Mouse (Mus musculus): ENCODE measurements around the gene Gm4788. TPM values are rescaled to one million over a fixed set of nuclear protein-coding genes. Genes with fewer than 3 reads are reported as not detected.
"Not testable (repeated sequence)": the region's sequence is repeated elsewhere in the genome, so short reads cannot be mapped to it uniquely, and the experiment has no call there.

Gene Gm4788
- polyA plus RNA-seq (2012; rRNA removed) (0.01 TPM in 1 of 2 replicates, not detected in the other), polyA plus RNA-seq (2014; fragmentation: Nextera tagmentation; extraction: Ambion mirVana) (not detected in 2 replicates)

GRCm38 (mm10) chr1:139781143-139781542, at the start of gene Gm4788:
Gm4788 (minus strand) TSS chr1:139781243.
- no peaks in the 10 kb centered on the region for H3K36me3 ChIP-seq (ENCODE audit: control insufficient read depth, insufficient read depth, low read length)
- 97% methylated on average over 1 of the region's 1 CpGs for WGBS
- no peak for DNase-seq (ENCODE audit: low spot score)
- H3K27ac ChIP-seq (replicated peaks; ENCODE audit: low read depth, low read length): no peak within 1 kb of the TSS
- TF ChIP-seq POLR2A (IDR thresholded peaks at IDR 0.05; ENCODE audit: borderline replicate concordance, extremely low read depth, insufficient read depth, insufficient read length): no peak
- no peaks in the 10 kb centered on the region for H3K9me3 ChIP-seq (ENCODE audit: control insufficient read depth, low read length)
- no peak within 1 kb of the TSS for H3K4me2 ChIP-seq (replicated peaks; ENCODE audit: low read depth, low read length, severe bottlenecking)
- no peak within 1 kb of the TSS for H3K9ac ChIP-seq (ENCODE audit: low read depth, low read length, severe bottlenecking)
- H3K4me1 ChIP-seq (ENCODE audit: control insufficient read depth, insufficient read depth, low read length): no peaks in the 10 kb centered on the region
- H3K27me3 ChIP-seq (ENCODE audit: control insufficient read depth, insufficient read depth, low read length): no peaks in the 10 kb centered on the region
- H3K4me3 ChIP-seq (replicated peaks; ENCODE audit: low read length): no peak within 1 kb of the TSS
- ATAC-seq (ENCODE audit: low FRiP score, low read depth): no peak

DNA sequence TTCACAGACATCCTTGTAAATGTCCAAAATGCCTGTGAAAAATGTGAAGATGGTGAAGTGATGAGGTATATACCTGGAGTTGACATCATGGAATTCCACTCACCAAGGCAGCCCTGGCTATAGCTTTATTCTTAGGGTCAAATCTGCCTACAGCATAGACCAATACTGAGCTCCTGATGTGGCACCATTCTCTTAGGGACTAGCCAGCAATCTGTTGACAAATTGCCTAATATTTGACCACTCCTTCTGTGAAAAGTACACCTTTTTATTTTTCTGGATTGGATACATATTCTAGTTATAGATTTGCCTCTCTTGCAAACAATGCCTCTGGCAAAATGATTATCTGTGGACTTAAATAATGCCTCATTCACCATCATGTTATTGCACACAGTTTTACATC, 27.6 kb upstream of the Gm4788 start:
- no peak for ATAC-seq (ENCODE audit: low FRiP score, low read depth)
- Histone ChIP-seq H3K4me3 (replicated peaks; ENCODE audit: low read length) (no peak overlapping the region), H3K27ac (replicated peaks; ENCODE audit: low read depth, low read length) (no peak overlapping the region), H3K36me3 (ENCODE audit: control insufficient read depth, insufficient read depth, low read length) (no peaks in the 10 kb centered on the region), H3K4me2 (replicated peaks; ENCODE audit: low read depth, low read length, severe bottlenecking) (no peak overlapping the region), H3K4me1 (ENCODE audit: control insufficient read depth, insufficient read depth, low read length) (no peaks in the 10 kb centered on the region), H3K27me3 (ENCODE audit: control insufficient read depth, insufficient read depth, low read length) (no peaks in the 10 kb centered on the region), H3K9ac (ENCODE audit: low read depth, low read length, severe bottlenecking) (no peak overlapping the region), H3K9me3 (ENCODE audit: control insufficient read depth, low read length) (no peaks in the 10 kb centered on the region)
- TF ChIP-seq POLR2A (IDR thresholded peaks at IDR 0.05; ENCODE audit: borderline replicate concordance, extremely low read depth, insufficient read depth, insufficient read length): no peak
- DNase-seq (ENCODE audit: low spot score): no peak

GRCm38 (mm10) chr1:139769913-139770312, 11.1 kb downstream of the Gm4788 start:
- not testable (repeated sequence) for H3K9me3 ChIP-seq (ENCODE audit: control insufficient read depth, low read length); ATAC-seq (ENCODE audit: low FRiP score, low read depth); H3K27me3 ChIP-seq (ENCODE audit: control insufficient read depth, insufficient read depth, low read length); H3K4me3 ChIP-seq (replicated peaks; ENCODE audit: low read length); H3K4me2 ChIP-seq (replicated peaks; ENCODE audit: low read depth, low read length, severe bottlenecking); DNase-seq (ENCODE audit: low spot score); H3K27ac ChIP-seq (replicated peaks; ENCODE audit: low read depth, low read length); H3K9ac ChIP-seq (ENCODE audit: low read depth, low read length, severe bottlenecking); H3K4me1 ChIP-seq (ENCODE audit: control insufficient read depth, insufficient read depth, low read length); H3K36me3 ChIP-seq (ENCODE audit: control insufficient read depth, insufficient read depth, low read length)
- 83% methylated on average over 3 of the region's 3 CpGs for WGBS

DNA sequence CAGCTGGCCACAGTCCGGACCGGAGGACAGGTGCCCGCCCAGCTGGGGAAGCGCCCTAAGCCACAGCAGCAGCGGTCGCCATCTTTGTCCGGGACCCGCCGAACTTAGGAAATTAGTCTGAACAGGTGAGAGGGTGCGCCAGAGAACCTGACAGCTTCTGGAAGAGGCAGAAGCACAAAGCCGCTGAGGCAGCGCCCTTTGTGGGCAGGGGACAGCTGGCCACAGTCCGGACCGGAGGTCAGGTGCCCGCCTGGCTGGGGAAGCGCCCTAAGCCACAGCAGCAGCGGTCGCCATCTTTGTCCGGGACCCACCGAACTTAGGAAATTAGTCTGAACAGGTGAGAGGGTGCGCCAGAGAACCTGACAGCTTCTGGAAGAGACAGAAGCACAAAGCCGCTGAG, 64.4 kb downstream of the Gm4788 start:
- not testable (repeated sequence) for H3K9ac ChIP-seq (ENCODE audit: low read depth, low read length, severe bottlenecking); H3K4me1 ChIP-seq (ENCODE audit: control insufficient read depth, insufficient read depth, low read length); H3K4me2 ChIP-seq (replicated peaks; ENCODE audit: low read depth, low read length, severe bottlenecking); H3K27me3 ChIP-seq (ENCODE audit: control insufficient read depth, insufficient read depth, low read length); H3K36me3 ChIP-seq (ENCODE audit: control insufficient read depth, insufficient read depth, low read length); ATAC-seq (ENCODE audit: low FRiP score, low read depth); H3K9me3 ChIP-seq (ENCODE audit: control insufficient read depth, low read length); DNase-seq (ENCODE audit: low spot score); H3K27ac ChIP-seq (replicated peaks; ENCODE audit: low read depth, low read length); H3K4me3 ChIP-seq (replicated peaks; ENCODE audit: low read length)
- 80% methylated on average over 3 of the region's 22 CpGs for WGBS

DNA sequence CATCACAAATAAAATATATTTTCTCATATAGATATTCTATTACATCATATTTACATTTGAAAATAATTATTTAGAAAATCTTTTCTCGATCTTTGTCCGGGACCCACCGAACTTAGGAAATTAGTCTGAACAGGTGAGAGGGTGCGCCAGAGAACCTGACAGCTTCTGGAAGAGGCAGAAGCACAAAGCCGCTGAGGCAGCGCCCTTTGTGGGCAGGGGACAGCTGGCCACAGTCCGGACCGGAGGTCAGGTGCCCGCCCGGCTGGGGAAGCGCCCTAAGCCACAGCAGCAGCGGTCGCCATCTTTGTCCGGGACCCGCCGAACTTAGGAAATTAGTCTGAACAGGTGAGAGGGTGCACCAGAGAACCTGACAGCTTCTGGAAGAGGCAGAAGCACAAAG, 64.8 kb downstream of the Gm4788 start:
- not testable (repeated sequence) for H3K27me3 ChIP-seq (ENCODE audit: control insufficient read depth, insufficient read depth, low read length); H3K4me3 ChIP-seq (replicated peaks; ENCODE audit: low read length); ATAC-seq (ENCODE audit: low FRiP score, low read depth); H3K9ac ChIP-seq (ENCODE audit: low read depth, low read length, severe bottlenecking); H3K9me3 ChIP-seq (ENCODE audit: control insufficient read depth, low read length); H3K4me1 ChIP-seq (ENCODE audit: control insufficient read depth, insufficient read depth, low read length); DNase-seq (ENCODE audit: low spot score); H3K27ac ChIP-seq (replicated peaks; ENCODE audit: low read depth, low read length); H3K4me2 ChIP-seq (replicated peaks; ENCODE audit: low read depth, low read length, severe bottlenecking); H3K36me3 ChIP-seq (ENCODE audit: control insufficient read depth, insufficient read depth, low read length)
- WGBS: 93% methylated on average over 7 of the region's 16 CpGs

GRCm38 (mm10) chr1:139649921-139650320, 131.1 kb downstream of the Gm4788 start:
- not testable (repeated sequence) for ATAC-seq (ENCODE audit: low FRiP score, low read depth); H3K4me2 ChIP-seq (replicated peaks; ENCODE audit: low read depth, low read length, severe bottlenecking); H3K4me3 ChIP-seq (replicated peaks; ENCODE audit: low read length); H3K9ac ChIP-seq (ENCODE audit: low read depth, low read length, severe bottlenecking); H3K9me3 ChIP-seq (ENCODE audit: control insufficient read depth, low read length); DNase-seq (ENCODE audit: low spot score); H3K4me1 ChIP-seq (ENCODE audit: control insufficient read depth, insufficient read depth, low read length); H3K27me3 ChIP-seq (ENCODE audit: control insufficient read depth, insufficient read depth, low read length); H3K36me3 ChIP-seq (ENCODE audit: control insufficient read depth, insufficient read depth, low read length); H3K27ac ChIP-seq (replicated peaks; ENCODE audit: low read depth, low read length)
- 93% methylated on average over 18 of the region's 18 CpGs for WGBS

Other genes with a start within 250 kb of the Gm4788 start
- gene Cfhr1, start 221.0 kb downstream of the Gm4788 start, polyA plus RNA-seq (2012; rRNA removed): not detected in 2 replicates
- not detected in 2 replicates for gene Cfhr1, start 221.0 kb downstream of the Gm4788 start, polyA plus RNA-seq (2014; fragmentation: Nextera tagmentation; extraction: Ambion mirVana)
- 0.09 and 0.16 TPM in 2 replicates for gene Cfhr2, start 77.5 kb upstream of the Gm4788 start, polyA plus RNA-seq (2012; rRNA removed)
- not detected in 2 replicates for gene Cfhr2, start 77.5 kb upstream of the Gm4788 start, polyA plus RNA-seq (2014; fragmentation: Nextera tagmentation; extraction: Ambion mirVana)

Measured in limb, embryonic 14.5 days (tissue).